Mouse (Mus musculus) heart, adult 11 months (tissue): ENCODE results near the gene Ric8b.
A peak's percentile ranks its signal among the peaks of the same experiment; 100 is the strongest.

Experiments
- DNase-seq: peaks from one replicate; pipeline ENCODE4 v3.0.0; 2022

Gene Ric8b

DNA sequence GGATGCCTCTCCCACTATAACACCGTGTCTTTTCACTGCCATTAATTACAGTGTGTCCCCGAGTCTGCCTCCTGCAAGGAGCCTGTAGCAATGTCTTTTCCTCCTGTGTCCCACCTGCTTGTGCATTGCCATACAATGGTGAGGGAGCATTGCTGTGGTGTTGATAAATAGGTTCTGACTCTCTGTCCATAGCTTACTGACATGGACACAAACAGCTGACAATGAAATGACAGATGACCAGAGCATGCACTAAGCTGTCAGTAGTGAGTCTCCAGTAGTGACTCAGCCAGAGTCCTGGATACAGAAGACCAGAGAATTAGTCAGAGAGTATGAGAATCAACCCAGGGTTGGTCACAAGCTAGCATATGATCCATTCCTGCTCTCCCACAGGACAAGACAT is 93.7 kb downstream of the Ric8b start:
- no peak for DNase-seq

DNA sequence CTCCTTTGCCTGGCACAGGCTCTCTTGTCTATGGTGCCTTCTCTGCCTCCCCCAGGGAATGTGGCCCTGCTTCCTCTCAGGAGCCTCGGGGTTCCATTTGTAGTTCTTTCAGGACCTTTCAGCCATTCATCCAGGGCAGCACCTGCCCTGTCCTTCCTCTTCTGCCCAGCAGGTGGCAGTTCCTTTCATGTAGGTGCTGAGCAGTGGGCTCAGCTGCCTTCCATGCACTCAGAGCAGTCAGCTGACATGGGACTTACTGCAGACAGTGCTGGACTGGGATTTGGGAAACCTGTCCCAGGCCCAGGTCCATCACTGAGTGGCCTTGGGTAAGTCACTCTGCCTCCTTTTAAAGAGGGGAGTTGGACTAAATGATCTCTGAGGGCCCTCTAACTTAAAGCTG is 96.0 kb downstream of the Ric8b start:
- no peak for DNase-seq

DNA sequence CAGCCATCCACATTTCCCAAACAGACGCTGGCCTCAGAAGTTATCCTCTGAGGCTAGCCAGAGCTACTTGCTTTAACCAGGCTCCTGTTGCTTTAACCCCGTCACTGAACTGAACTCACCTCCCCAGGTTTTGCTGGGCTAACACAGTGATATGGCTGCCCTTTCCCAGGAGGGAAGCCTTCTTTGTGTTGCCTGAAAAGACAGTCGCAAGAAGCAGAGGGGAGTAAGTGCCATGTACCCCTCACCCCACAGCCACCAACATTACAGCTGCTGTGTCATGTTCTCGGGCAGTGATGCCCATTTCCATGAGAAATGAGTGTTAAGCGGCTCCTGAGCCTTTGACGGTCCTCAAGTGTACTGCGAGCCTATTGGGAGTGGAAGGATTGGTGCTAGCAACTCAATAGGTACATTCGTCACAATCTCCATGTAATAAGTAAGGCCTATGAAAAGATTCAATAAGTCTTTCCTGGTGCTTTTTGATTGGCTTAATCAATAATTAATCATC is 96.6 kb downstream of the Ric8b start:
- no peak for DNase-seq

DNA sequence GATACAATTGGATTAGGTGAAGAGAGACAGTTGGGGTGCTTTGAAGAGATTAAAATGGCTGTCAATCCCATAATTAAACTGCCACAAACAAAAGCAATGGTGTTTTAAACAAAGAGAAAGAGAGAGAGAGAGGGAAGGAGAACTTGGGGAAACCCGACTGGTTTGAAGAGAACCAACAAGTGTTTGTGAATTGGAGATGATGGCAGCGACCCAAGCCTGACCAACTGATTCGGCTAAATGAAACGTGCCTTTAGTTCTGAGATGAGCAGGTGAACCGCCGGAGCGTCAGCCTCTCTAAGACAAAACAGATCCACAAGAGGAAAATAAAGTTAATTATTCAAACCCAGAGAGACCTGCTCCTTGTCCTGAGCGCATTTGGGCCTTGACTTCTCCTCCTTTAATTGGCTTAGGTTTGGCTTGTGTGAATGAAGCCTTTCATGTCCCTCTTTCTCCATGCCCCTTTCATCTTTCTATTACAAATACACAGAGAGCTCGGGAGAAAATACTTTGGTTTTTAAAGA is 97.1 kb downstream of the Ric8b start:
- DNase-seq, result no peak

DNA sequence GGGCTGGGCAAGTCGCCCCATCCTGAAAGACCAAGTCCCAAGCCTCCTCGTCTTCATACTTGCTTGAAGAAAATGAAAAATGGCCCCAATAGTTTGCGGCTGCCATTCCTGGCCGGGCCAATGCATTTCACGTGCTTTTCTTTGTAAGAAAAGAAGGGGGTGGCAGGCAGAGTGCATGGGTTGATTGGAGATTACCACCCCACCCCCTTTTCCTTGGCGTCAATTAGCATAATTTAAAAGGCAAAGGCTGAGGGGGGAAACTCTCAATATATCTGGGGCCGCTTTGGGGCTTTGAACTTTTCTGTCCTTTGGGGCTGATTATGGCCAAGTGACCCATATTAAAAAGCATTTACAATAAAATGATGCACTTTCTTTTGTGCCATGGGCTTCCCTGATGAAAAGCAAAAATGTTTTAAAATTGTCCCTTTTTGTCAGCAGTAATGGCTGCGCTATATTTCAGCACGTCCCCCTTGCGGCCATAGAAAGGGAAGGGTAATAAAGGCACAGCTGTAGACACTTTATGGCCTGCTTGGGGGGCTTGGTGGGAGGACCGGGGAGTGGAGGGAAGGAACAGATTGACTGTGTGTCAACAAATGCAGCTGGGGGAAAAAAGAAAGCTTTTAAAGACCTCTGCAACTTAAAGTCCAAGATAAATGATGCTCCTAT is 105.4 kb downstream of the Ric8b start:
- DNase-seq, result no peak

DNA sequence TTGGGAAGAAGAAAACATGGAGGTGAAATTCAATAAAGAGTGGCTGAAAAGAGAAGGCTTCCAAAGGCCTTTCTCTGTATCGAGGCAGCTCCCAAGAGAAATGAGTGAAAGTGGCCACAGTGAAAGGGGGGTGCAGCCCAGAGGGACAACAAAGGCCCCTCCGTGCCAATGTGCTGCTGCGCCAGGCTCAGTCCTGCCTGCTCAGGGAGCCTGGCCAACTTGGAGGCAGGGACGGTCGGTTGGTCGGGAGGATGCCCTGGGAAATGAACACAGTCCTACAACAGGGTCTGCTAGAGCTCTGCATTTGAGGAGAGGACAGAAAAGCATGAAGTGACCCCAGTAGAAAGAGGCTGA is 105.9 kb downstream of the Ric8b start:
- DNase-seq, result no peak

DNA sequence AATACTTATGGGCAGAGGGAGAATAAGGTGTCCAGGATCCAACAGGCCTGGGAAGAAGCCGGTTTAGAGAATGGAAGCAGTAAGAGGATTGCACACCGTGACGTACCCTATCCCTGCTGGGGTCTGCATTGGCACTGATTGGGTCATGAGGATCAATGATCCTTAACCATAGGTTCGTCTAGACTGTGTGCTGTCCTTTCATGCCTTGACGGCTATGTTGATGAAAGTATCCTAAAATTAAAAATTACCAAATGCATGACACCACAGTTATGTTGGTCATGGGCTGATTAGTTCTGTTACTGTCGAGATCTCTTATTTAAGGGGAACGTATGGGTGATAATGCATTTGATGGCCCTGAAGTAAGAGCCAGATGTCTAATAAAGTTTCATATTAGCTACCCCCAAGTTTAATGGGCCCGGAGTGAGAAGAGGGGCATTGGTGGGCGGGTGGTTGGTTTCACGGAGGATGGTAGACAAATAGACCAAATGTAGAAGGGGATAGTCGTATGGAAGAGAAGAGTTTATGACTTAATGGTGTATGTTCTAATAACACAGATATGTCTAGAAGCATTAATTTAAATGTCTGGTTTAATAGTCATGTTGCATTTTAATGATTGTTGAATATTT is 108.5 kb downstream of the Ric8b start:
- DNase-seq, result no peak

DNA sequence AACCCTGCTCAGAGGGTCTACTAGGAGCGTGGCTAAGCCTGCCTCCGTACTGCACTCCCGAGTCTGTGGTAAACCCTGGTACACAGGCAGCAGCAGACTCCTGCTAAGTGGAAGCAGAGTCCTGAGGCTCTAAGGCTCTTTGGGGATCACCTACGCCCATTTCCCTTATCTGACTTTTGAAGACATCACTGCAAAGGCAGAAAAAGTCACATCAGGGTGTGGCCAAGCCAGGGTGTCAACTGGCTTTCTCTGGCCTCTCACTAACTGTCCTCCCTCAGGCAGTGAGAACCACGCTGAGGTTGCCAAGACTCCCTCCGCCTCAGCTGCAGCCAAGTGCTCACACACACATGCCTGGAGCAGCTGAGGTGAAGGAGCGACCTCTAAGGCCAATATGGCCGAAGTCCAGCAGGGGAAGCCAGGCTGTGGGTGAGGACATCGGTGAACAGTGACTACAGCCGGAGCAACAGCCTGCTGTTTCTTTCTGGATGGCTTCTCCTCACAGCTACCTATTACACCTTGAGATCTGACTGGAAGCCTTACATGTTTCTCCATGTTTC is 110.3 kb downstream of the Ric8b start:
- DNase-seq, result peak; percentile 94

DNA sequence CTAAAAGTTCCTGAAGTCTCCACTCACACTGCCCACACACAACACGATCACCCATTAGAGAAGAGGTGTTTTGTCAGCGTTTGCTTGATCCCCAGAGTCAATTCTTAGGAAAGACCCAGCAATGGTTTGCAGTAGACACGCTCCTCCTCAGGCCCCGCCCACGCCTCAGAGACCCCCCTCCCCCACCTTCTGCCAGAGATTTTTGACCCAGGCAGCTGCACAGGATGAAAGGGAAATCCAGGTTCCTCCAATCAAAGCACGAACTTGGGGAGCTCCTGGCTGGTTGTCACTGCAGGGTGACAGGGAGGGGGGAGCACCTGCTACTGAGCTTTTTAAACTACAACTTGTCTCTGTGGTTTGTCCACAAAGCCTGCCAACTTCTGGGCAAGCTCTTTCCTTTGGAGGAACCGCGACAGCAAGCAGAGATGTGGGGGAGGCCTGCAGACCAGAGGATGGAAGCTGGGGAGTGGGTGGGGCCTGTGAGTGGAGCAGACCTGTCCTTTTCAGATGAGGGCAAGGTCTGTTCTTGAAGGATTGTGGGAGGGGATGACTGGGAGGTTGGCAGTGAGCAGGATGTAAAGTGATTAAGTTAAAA is 117.8 kb downstream of the Ric8b start:
- DNase-seq, result no peak

DNA sequence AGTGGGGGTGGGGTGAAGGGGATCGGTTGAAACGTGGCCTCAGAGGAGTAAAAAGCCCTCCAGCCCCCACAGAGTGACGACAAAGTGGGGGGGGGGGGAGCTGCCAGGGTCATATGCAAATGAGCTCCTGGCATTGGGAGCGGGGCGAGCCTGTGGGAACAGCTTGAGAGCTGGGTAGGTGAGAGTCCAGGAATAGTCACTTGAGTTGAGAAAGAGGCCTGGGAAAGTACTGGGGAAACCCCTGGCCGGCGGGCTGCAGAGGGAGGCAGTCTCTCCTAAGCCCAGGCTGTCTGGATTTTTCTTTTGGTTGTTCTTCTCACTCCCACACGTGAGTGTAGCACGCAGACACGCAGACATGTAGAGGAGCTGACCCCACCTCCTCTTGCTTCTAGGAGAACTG is 120.7 kb downstream of the Ric8b start:
- no peak for DNase-seq

DNA sequence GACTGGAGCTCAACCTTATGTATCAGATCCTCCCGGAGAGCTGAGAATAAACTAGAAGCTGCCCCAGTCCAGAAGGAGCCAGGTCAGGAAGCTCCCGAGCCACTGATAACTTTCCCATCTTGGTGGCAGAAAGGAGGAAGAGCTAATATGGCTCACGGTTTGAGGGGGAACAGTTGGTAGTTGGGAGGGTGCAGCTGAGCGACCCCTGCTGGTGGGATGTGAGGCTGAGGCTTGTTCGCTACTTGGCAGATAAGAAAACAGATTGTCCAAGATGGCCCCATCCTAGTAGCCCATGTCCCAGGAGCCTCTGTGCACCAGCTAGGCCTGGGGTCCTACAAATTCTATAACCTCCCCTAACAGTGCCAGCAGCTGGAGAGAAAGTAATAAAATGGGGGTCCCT is 121.4 kb downstream of the Ric8b start:
- no peak for DNase-seq

DNA sequence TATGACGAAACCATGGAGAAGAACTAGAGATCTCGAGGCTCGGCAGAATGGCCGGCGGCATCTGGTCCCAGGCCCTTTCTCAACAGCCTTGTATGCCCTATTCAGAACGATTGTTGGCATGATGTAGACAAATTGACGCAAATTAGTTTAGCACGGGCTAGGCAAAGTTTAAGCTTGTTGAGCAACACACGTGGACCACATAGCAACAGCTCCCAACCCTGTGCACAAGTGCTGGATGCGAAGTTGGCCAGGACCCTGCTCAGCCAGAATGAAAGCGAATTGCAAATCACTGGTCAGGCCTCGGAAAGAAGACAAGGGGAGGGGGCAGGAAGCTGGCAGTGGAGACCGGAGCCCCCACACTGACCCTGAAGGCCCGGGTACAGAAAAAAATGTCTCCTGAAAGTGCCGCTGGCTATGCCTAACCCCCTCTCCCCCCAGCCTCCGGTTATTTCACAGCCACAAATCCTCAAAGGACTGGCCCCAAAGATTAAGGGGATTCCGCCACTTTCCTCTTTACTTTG is 126.8 kb downstream of the Ric8b start:
- DNase-seq, result peak; percentile 91

DNA sequence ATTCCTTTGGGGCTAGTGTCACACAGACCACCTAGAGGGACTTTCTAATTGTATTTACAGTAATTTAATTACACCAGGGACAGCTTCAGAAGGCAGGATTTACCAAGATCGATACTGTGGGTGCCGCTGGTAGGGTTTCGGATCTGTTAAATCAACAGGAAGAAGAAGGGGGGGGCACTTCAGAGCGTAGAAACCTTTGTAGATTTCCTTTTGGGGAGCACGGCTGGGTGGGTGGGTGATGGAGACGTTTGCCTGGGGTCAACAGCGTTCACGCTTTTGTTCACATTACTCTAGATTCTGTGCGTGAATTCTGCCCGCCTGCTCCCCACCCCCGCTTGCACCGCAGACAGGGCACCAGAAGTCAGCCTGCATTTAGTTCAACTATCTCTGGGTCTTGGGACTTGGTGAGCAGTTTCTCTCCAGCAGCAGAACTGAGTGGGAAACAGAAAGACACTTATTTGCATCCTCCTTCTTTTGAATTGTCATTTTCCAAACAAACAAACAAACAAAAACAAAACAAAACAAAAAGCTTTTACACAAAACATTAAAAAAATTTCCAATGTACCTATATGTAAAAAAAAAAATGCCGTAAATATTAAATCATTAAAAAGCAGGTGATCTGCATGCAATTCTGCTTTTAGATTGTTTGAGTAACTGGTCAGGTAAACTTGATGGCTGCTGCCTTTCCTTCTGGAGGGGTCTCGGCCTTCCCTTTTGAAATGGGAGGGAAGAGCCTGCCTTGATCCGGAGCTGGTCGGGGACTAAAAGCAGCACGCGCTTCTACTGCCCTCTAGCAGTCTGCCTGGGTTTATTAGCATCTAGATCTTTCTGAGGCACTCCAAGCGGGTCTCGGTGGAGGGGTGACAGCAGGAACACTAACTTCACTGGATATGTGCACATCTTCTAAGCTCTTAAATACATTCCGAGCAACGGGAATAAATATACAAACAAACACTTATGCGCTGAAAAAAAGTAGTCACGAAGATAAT is 127.6 kb downstream of the Ric8b start:
- DNase-seq, result peak; percentile 93

DNA sequence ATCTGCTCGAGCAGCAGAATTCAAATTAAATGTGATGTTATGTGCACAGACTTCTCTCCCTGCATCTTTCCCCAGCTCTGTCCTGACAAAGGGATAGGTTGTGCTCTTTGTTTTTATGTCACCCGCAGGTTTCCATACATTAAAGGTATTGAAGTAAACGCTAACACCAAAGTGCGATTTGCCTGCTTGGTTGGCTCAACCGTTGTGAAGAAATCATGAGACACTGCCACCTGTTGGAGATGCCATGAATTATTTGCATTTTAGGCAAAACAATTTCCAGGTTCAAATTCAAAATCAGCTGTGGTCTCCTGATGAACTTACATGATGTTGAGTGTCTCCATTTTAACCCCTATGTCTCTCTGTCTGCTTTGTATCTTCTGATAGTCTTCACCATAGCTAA is 129.2 kb downstream of the Ric8b start:
- peak; percentile 45 for DNase-seq

DNA sequence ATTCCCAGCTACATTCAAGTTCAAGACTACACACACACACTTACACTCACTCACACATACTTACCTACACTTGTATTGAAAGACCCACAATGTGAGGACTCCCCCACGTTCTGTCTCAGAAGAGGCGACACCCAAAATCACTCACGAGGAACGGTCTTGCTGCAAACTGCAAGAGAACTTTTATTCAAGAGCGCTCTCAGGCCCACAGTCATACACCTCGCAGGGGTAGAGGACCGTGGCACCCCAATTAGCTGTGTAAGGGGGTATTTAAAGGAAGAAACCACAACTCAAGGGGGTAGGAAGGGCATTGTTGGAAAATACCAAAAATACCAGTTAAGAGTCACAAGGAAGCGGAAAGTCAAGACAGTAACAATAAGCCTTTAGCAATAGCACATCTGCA is 130.6 kb downstream of the Ric8b start:
- peak; percentile 75 for DNase-seq

DNA sequence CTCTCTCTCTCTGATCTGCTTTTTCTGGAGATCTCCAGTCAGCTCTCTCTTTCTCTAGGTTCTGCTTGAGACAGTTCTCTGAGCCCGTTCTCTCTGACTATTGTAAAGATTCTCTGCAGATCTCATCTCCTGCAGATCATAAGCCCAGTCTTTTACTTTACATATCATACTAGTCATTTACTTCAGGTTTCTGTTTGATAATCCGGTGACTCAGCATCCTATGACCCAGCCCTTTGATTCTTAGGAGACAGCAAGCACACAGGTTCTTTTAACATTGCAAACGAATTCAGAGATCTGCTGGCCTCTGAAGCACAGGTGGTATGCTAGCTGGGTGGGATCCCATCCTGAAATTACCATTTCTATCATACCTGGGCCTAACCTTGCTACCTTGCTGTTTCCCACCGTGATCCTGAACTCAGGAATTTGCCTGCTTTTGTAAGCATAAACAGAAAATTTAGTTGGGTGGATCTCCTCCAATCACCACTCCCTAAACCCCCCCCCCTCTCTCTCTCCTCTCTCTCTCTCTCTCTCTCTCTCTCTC is 133.3 kb downstream of the Ric8b start:
- peak; percentile 58 for DNase-seq

DNA sequence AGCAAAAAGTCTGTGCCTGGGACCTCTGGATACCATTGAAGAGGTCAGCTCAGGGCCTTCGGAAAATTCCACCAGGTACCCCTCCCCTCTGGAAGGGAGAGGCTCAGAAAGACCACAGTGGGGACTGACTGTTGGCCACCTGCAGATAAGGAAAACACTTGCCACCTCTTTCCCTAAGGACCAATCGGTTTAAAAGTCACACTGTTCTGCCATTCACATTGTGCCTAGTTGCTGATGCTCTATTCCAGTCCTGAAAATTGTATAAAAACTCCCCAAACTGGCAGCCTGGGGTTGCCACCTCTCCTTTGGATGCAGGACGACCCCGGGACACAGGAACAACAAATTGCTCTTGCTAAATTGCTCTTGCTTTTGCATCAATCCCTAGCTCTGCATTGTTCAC is 135.0 kb downstream of the Ric8b start:
- peak; percentile 71 for DNase-seq

DNA sequence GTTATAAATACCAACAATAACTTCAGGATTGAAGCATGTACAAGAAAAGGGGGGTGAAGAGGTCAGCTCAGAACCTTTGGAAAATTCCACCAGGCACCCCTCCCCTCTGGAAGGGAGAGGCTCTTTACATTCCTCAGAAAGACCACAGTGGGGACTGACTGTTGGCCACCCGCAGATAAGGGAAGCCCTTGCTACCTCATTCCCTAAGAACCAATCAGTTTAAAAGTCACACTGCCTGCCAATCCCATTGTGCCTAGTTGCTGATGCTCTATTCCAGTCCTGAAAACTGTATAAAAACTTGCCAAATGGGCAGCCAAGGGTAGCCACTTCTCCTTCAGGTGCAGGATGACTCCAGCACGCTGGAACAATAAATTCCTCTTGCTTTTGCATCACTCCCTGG is 137.5 kb downstream of the Ric8b start:
- DNase-seq, result peak; percentile 70
